Mouse (Mus musculus): ENCODE results near the gene Crabp2. TPM values are rescaled to one million over a fixed set of nuclear protein-coding genes. Genes with fewer than 3 reads are reported as not detected.

The Crabp2 gene
- total and polyA plus RNA-seq, 2 experiments from 2014 or later = 0.37 to 0.53 TPM

DNA sequence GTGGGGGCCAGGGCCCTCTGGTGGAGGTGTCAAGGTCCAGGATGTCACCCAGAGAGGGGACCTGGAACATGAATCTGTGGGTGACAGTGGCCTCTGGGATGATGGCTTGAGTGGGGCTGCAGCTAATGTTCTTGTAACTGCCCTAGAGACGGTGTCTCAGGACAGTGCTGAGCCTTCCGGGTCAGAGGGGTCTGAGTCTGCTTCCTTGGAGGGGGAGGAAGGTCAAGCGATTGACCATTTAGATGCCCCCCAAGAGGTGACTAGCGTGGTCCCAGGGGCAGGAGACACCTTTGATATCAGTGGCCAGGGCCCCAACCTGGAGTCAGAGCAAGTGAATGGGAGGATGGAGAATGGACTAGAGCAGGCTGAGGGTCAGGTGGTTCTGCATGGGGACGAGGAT is 31.0 kb downstream of the Crabp2 start:
- 73% methylated on average over 5 of the region's 5 CpGs for WGBS
- DNase-seq (ENCODE audit: low spot score) (no peak), ATAC-seq (ENCODE audit: insufficient read depth, low read depth) (no peak)
- Histone ChIP-seq H3K9me3 (replicated peaks; ENCODE audit: control insufficient read depth, low read length) (no peaks in the 10 kb centered on the region), H3K4me1 (ENCODE audit: control insufficient read depth, insufficient read depth) (peaks cover 30% of the 10 kb centered on the region), H3K27me3 (ENCODE audit: control insufficient read depth, insufficient read depth, low read length) (no peaks in the 10 kb centered on the region), H3K27ac (ENCODE audit: low read depth) (no peak overlapping the region), H3K9ac (replicated peaks; ENCODE audit: low read depth, low read length) (no peak overlapping the region), H3K4me2 (ENCODE audit: low read depth, low read length) (no peak overlapping the region), H3K4me3 (ENCODE audit: low read depth, low read length) (no peak overlapping the region), H3K36me3 (replicated peaks; ENCODE audit: control insufficient read depth, insufficient read depth, low read length) (no peaks in the 10 kb centered on the region)
- TF ChIP-seq CTCF (IDR thresholded peaks at IDR 0.05; ENCODE audit: low read depth) (no peak), EP300 (IDR thresholded peaks at IDR 0.05; ENCODE audit: low read depth) (no peak)

DNA sequence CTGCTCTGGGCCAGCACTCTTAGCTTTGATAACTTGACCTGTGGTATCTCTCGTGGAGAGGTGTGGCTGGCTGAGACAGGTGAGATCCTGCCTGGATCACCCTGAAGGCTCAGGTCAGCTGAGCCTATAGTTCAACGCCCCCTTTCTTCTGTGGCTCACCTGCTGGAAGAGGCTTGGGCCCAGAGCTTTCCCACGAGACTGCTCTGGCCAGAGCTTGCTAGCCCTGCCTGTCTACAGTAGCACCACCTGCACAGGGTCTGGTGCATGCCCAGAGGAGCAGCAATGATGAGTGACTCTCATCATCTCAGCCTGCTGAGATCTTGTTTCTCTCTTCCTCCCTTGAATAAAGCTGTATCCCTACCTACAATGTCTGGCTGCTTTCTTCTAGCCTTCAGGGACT is 31.6 kb downstream of the Crabp2 start:
- Histone ChIP-seq H3K9me3 (replicated peaks; ENCODE audit: control insufficient read depth, low read length) (no peaks in the 10 kb centered on the region), H3K36me3 (replicated peaks; ENCODE audit: control insufficient read depth, insufficient read depth, low read length) (no peaks in the 10 kb centered on the region), H3K4me3 (ENCODE audit: low read depth, low read length) (no peak overlapping the region), H3K4me1 (ENCODE audit: control insufficient read depth, insufficient read depth) (peaks cover 32% of the 10 kb centered on the region), H3K9ac (replicated peaks; ENCODE audit: low read depth, low read length) (no peak overlapping the region), H3K27me3 (ENCODE audit: control insufficient read depth, insufficient read depth, low read length) (no peaks in the 10 kb centered on the region), H3K4me2 (ENCODE audit: low read depth, low read length) (no peak overlapping the region), H3K27ac (ENCODE audit: low read depth) (no peak overlapping the region)
- DNase-seq (ENCODE audit: low spot score) (no peak), ATAC-seq (ENCODE audit: insufficient read depth, low read depth) (no peak)
- TF ChIP-seq CTCF (IDR thresholded peaks at IDR 0.05; ENCODE audit: low read depth) (no peak), EP300 (IDR thresholded peaks at IDR 0.05; ENCODE audit: low read depth) (no peak)
- WGBS = 70% methylated on average over 3 of the region's 3 CpGs

DNA sequence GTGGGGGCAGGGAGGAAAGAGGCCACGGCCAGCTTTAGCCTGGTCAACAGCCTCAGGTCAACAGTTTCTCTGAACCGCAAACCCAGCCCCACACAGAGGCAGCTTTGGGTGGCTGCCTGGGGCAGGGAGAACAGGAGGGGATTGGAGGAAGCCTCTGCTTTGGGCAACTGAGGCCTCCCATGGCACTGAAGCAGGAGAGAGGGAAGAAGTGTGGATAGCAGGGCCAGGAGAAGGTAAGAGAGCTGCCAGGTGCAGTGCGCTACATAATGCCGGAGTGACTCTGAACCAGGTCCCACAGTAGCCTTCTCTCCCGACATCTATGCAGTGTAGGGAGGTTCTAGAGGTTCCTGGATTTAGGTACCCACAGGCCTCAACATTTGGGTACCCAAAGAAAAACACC is 32.3 kb downstream of the Crabp2 start:
- Histone ChIP-seq H3K4me3 (ENCODE audit: low read depth, low read length) (no peak overlapping the region), H3K4me1 (ENCODE audit: control insufficient read depth, insufficient read depth) (peaks cover 39% of the 10 kb centered on the region), H3K27ac (ENCODE audit: low read depth) (no peak overlapping the region), H3K4me2 (ENCODE audit: low read depth, low read length) (no peak overlapping the region), H3K9ac (replicated peaks; ENCODE audit: low read depth, low read length) (no peak overlapping the region), H3K27me3 (ENCODE audit: control insufficient read depth, insufficient read depth, low read length) (no peaks in the 10 kb centered on the region), H3K36me3 (replicated peaks; ENCODE audit: control insufficient read depth, insufficient read depth, low read length) (no peaks in the 10 kb centered on the region), H3K9me3 (replicated peaks; ENCODE audit: control insufficient read depth, low read length) (no peaks in the 10 kb centered on the region)
- no peak for DNase-seq (ENCODE audit: low spot score)
- ATAC-seq (ENCODE audit: insufficient read depth, low read depth) = no peak
- 76% methylated on average over 5 of the region's 5 CpGs for WGBS
- TF ChIP-seq CTCF (IDR thresholded peaks at IDR 0.05; ENCODE audit: low read depth) (no peak), EP300 (IDR thresholded peaks at IDR 0.05; ENCODE audit: low read depth) (no peak)

DNA sequence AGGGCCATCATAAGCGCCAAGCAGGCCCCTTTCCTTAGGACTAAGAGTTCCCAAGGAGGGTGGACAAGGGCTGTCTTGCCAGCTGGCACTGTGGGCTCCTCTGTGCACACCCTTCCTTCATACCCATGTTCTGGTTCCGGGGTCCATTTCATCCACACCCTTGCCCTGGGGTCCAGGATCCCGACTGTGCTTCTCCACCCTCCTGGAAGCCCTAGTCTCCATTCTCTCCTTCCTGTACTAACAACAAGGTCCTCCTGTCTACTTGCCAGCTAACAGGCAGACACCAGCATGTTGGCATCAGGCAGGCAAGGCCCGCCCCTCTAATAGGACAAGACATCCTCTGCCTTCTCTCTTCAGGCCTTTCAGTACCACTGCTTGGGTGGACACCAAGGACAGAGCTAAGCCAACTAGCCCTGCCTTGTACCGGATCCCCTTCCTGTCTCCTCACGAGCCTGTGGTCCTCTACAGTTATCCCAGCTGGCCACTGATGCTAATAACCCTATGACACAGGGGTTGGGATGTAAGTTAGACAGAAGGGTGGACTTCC is 32.8 kb downstream of the Crabp2 start:
- Histone ChIP-seq H3K27ac (ENCODE audit: low read depth) (peak overlapping the region; percentile 91; the same call in 1 of the 2 replicates), H3K9ac (replicated peaks; ENCODE audit: low read depth, low read length) (no peak overlapping the region), H3K4me2 (ENCODE audit: low read depth, low read length) (no peak overlapping the region), H3K36me3 (replicated peaks; ENCODE audit: control insufficient read depth, insufficient read depth, low read length) (no peaks in the 10 kb centered on the region), H3K27me3 (ENCODE audit: control insufficient read depth, insufficient read depth, low read length) (no peaks in the 10 kb centered on the region), H3K4me1 (ENCODE audit: control insufficient read depth, insufficient read depth) (peaks cover 44% of the 10 kb centered on the region), H3K9me3 (replicated peaks; ENCODE audit: control insufficient read depth, low read length) (no peaks in the 10 kb centered on the region), H3K4me3 (ENCODE audit: low read depth, low read length) (no peak overlapping the region)
- DNase-seq (ENCODE audit: low spot score) = no peak
- ATAC-seq (ENCODE audit: insufficient read depth, low read depth) = no peak
- TF ChIP-seq EP300 (IDR thresholded peaks at IDR 0.05; ENCODE audit: low read depth) (no peak), CTCF (IDR thresholded peaks at IDR 0.05; ENCODE audit: low read depth) (no peak)
- 79% methylated on average over 6 of the region's 6 CpGs for WGBS

DNA sequence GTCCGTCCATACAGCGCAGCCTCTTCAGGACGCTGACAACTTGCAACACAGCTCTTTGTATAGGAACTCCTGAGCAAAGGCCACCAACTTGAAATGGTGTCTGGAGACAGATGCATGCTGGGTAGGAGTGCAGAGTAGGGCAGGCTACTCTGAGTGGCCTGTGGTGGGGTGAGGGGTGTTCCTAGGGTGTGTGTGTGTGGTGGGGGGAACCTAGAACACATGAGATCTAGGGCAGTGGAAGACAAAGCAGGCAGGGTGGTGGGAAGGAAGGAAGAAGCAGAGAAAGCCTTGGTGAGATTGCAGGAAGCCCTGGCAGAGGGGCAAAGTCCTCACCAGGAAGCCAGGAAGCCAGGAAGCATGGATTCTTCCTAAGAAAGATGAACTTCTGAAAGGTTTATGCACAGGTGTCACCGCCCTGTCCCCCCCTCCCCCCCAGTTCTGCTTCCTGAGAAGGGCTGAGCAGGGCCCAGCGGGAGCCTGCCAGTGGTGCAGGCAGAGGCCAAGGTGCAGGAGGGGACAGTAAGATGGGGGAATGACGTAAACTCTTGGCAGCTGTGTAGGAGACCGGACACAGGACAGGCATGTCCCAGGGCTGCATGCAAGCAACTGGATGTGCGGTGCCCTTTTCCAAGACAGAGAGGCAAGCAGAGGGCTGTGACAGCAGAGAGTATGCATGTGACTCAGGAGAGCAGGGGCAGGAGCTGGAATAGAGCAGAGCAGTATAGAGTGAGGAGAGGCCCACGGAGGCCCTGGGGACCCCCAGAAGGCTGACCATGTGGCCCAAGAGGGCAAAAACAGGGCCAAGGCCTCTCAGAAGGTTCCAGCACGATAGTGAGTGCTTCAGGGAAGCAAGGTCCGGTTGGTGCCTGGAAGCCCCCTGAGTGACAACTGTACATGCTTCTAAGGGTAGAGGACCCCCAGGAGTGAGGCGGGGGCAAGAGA is 33.7 kb downstream of the Crabp2 start:
- peak; percentile 52 for DNase-seq (ENCODE audit: low spot score)
- TF ChIP-seq CTCF (IDR thresholded peaks at IDR 0.05; ENCODE audit: low read depth) (no peak), EP300 (IDR thresholded peaks at IDR 0.05; ENCODE audit: low read depth) (no peak)
- Histone ChIP-seq H3K27me3 (ENCODE audit: control insufficient read depth, insufficient read depth, low read length) (no peaks in the 10 kb centered on the region), H3K27ac (ENCODE audit: low read depth) (peak overlapping the region; percentile 91), H3K9ac (replicated peaks; ENCODE audit: low read depth, low read length) (peak overlapping the region; percentile 43; the same call in 1 of the 2 replicates), H3K36me3 (replicated peaks; ENCODE audit: control insufficient read depth, insufficient read depth, low read length) (no peaks in the 10 kb centered on the region), H3K4me3 (ENCODE audit: low read depth, low read length) (no peak overlapping the region), H3K4me1 (ENCODE audit: control insufficient read depth, insufficient read depth) (peaks cover 48% of the 10 kb centered on the region), H3K9me3 (replicated peaks; ENCODE audit: control insufficient read depth, low read length) (no peaks in the 10 kb centered on the region), H3K4me2 (ENCODE audit: low read depth, low read length) (peak overlapping the region; percentile 37; the same call in 1 of the 2 replicates)
- ATAC-seq (ENCODE audit: insufficient read depth, low read depth) = peak; percentile 70
- 30% methylated on average over 12 of the region's 12 CpGs for WGBS

Data from heart, postnatal 0 days (tissue).